Mouse (Mus musculus): ENCODE results near the gene Gm49416. TPM values are rescaled to one million over a fixed set of nuclear protein-coding genes. Genes with fewer than 3 reads are reported as not detected.

The Gm49416 gene
- polyA plus RNA-seq, 1 experiment from 2014 or later, result not detected

GRCm38 (mm10) chr19:8872266-8872840, 16.4 kb upstream of the Gm49416 start:
- Histone ChIP-seq H3K4me3 (ENCODE audit: low read depth, low read length) (peak overlapping the region; percentile 95), H3K4me1 (ENCODE audit: insufficient read depth, low read depth, low read length) (peaks cover 6% of the 10 kb centered on the region; the same call in 1 of the 2 replicates), H3K9me3 (ENCODE audit: low read length) (no peaks in the 10 kb centered on the region), H3K9ac (replicated peaks; ENCODE audit: low read depth) (peak overlapping the region; percentile 92), H3K27me3 (replicated peaks; ENCODE audit: insufficient read depth, low read length) (no peaks in the 10 kb centered on the region), H3K36me3 (ENCODE audit: insufficient read depth, low read length) (peaks cover 8% of the 10 kb centered on the region; the same call in 1 of the 2 replicates), H3K4me2 (replicated peaks; ENCODE audit: low read depth, low read length) (peak overlapping the region; percentile 72), H3K27ac (ENCODE audit: low read length) (peak overlapping the region; percentile 87)
- 60% methylated on average over 10 of the region's 10 CpGs for WGBS
- no peak for DNase-seq (ENCODE audit: low spot score)
- TF ChIP-seq CTCF (IDR thresholded peaks at IDR 0.05) (no peak), EP300 (IDR thresholded peaks at IDR 0.05) (no peak)
- no peak for ATAC-seq

GRCm38 (mm10) chr19:8875031-8875430, 13.7 kb upstream of the Gm49416 start:
- no peak overlapping the region for H3K27ac ChIP-seq (ENCODE audit: low read length)
- no peak overlapping the region for H3K9ac ChIP-seq (replicated peaks; ENCODE audit: low read depth)
- 94% methylated on average over 7 of the region's 7 CpGs for WGBS
- H3K4me2 ChIP-seq (replicated peaks; ENCODE audit: low read depth, low read length), result no peak overlapping the region
- H3K4me3 ChIP-seq (ENCODE audit: low read depth, low read length), result no peak overlapping the region
- no peaks in the 10 kb centered on the region for H3K27me3 ChIP-seq (replicated peaks; ENCODE audit: insufficient read depth, low read length)
- TF ChIP-seq EP300 (IDR thresholded peaks at IDR 0.05) (no peak), CTCF (IDR thresholded peaks at IDR 0.05) (no peak)
- no peak for DNase-seq (ENCODE audit: low spot score)
- H3K4me1 ChIP-seq (ENCODE audit: insufficient read depth, low read depth, low read length), result peaks cover 6% of the 10 kb centered on the region; the same call in 1 of the 2 replicates
- ATAC-seq, result no peak
- peaks cover 8% of the 10 kb centered on the region; the same call in 1 of the 2 replicates for H3K36me3 ChIP-seq (ENCODE audit: insufficient read depth, low read length)
- H3K9me3 ChIP-seq (ENCODE audit: low read length), result no peaks in the 10 kb centered on the region

GRCm38 (mm10) chr19:8880311-8881033, 8.3 kb upstream of the Gm49416 start, which contains the start of gene Uqcc3:
Gene Uqcc3, minus strand, starts transcription at chr19:8880923.
- peak within 1 kb of the TSS; percentile 67 for H3K4me3 ChIP-seq (ENCODE audit: low read depth, low read length)
- H3K9ac ChIP-seq (replicated peaks; ENCODE audit: low read depth), result peak within 1 kb of the TSS; percentile 89
- DNase-seq (ENCODE audit: low spot score), result peak; percentile 95
- H3K27me3 ChIP-seq (replicated peaks; ENCODE audit: insufficient read depth, low read length), result no peaks in the 10 kb centered on the region
- TF ChIP-seq CTCF (IDR thresholded peaks at IDR 0.05) (no peak), EP300 (IDR thresholded peaks at IDR 0.05) (0 out of 2 replicates have a peak, but pooled peaks have one; percentile 12)
- WGBS, result 0% methylated on average over 42 of the region's 42 CpGs
- H3K36me3 ChIP-seq (ENCODE audit: insufficient read depth, low read length), result 0 out of 2 replicates have a peak, but pooled peaks cover 3% of the 10 kb centered on the region
- H3K4me1 ChIP-seq (ENCODE audit: insufficient read depth, low read depth, low read length), result no peaks in the 10 kb centered on the region
- H3K27ac ChIP-seq (ENCODE audit: low read length), result peak within 1 kb of the TSS; percentile 91
- H3K9me3 ChIP-seq (ENCODE audit: low read length), result no peaks in the 10 kb centered on the region
- peak within 1 kb of the TSS; percentile 79 for H3K4me2 ChIP-seq (replicated peaks; ENCODE audit: low read depth, low read length)
- ATAC-seq, result peak; percentile 98

- Histone ChIP-seq H3K36me3 (ENCODE audit: insufficient read depth, low read length) (no peaks in the 10 kb centered on the region), H3K4me1 (ENCODE audit: insufficient read depth, low read depth, low read length) (no peaks in the 10 kb centered on the region), H3K27ac (ENCODE audit: low read length) (no peak overlapping the region), H3K4me3 (ENCODE audit: low read depth, low read length) (peak overlapping the region; percentile 67), H3K4me2 (replicated peaks; ENCODE audit: low read depth, low read length) (peak overlapping the region; percentile 79), H3K9me3 (ENCODE audit: low read length) (no peaks in the 10 kb centered on the region), H3K27me3 (replicated peaks; ENCODE audit: insufficient read depth, low read length) (no peaks in the 10 kb centered on the region), H3K9ac (replicated peaks; ENCODE audit: low read depth) (peak overlapping the region; percentile 89; the same call in 1 of the 2 replicates)
- TF ChIP-seq CTCF (IDR thresholded peaks at IDR 0.05), result no peak
- TF ChIP-seq EP300 (IDR thresholded peaks at IDR 0.05), result no peak
- DNase-seq (ENCODE audit: low spot score), result no peak
- 6% methylated on average over 3 of the region's 3 CpGs for WGBS
- no peak; the same call in 1 of the 2 replicates for ATAC-seq
Observed at GRCm38 (mm10) chr19:8881034-8881392, 7.7 kb upstream of the Gm49416 start.

GRCm38 (mm10) chr19:8883616-8884015, 5.1 kb upstream of the Gm49416 start, which contains the start of the genes Lbhd1 and Gm49403:
Gene Lbhd1, plus strand, starts transcription at chr19:8883732.
Gene Gm49403, plus strand, starts transcription at chr19:8883930.
- Histone ChIP-seq H3K4me1 (ENCODE audit: insufficient read depth, low read depth, low read length) (peaks cover 6% of the 10 kb centered on the region; the same call in 1 of the 2 replicates), H3K4me2 (replicated peaks; ENCODE audit: low read depth, low read length) (no peak within 1 kb of the TSS), H3K9ac (replicated peaks; ENCODE audit: low read depth) (no peak within 1 kb of the TSS), H3K27me3 (replicated peaks; ENCODE audit: insufficient read depth, low read length) (no peaks in the 10 kb centered on the region), H3K9me3 (ENCODE audit: low read length) (no peaks in the 10 kb centered on the region), H3K27ac (ENCODE audit: low read length) (no peak within 1 kb of the TSS), H3K36me3 (ENCODE audit: insufficient read depth, low read length) (no peaks in the 10 kb centered on the region), H3K4me3 (ENCODE audit: low read depth, low read length) (no peak within 1 kb of the TSS)
- 75% methylated on average over 3 of the region's 3 CpGs for WGBS
- TF ChIP-seq EP300 (IDR thresholded peaks at IDR 0.05) (no peak), CTCF (IDR thresholded peaks at IDR 0.05) (no peak)
- no peak for ATAC-seq
- DNase-seq (ENCODE audit: low spot score), result no peak

- H3K36me3 ChIP-seq (ENCODE audit: insufficient read depth, low read length), result no peaks in the 10 kb centered on the region
- no peak; the same call in 1 of the 2 replicates for TF ChIP-seq EP300 (IDR thresholded peaks at IDR 0.05)
- TF ChIP-seq CTCF (IDR thresholded peaks at IDR 0.05), result no peak
- no peak overlapping the region for H3K4me2 ChIP-seq (replicated peaks; ENCODE audit: low read depth, low read length)
- H3K4me3 ChIP-seq (ENCODE audit: low read depth, low read length), result no peak overlapping the region
- no peaks in the 10 kb centered on the region for H3K27me3 ChIP-seq (replicated peaks; ENCODE audit: insufficient read depth, low read length)
- H3K27ac ChIP-seq (ENCODE audit: low read length), result peak overlapping the region; percentile 83; the same call in 1 of the 2 replicates
- H3K9ac ChIP-seq (replicated peaks; ENCODE audit: low read depth), result no peak overlapping the region
- no peak for ATAC-seq
- peaks cover 6% of the 10 kb centered on the region; the same call in 1 of the 2 replicates for H3K4me1 ChIP-seq (ENCODE audit: insufficient read depth, low read depth, low read length)
- WGBS, result 46% methylated on average over 1 of the region's 1 CpGs
- peak; percentile 70 for DNase-seq (ENCODE audit: low spot score)
- no peaks in the 10 kb centered on the region for H3K9me3 ChIP-seq (ENCODE audit: low read length)
Observed at GRCm38 (mm10) chr19:8886916-8887584, 1.7 kb upstream of the Gm49416 start.

Measured in lung, postnatal 0 days (tissue).